Mouse (Mus musculus) hindbrain, embryonic 16.5 days (tissue): ENCODE results near the gene Defb45. TPM values are rescaled to one million over a fixed set of nuclear protein-coding genes. Genes with fewer than 3 reads are reported as not detected.

Experiments
- ATAC-seq: fragments of 200-750 bp; cut with Nextera tagmentation; 2 replicates; pipeline ENCODE4 v1.8.0; 2017; ENCODE audit warnings: moderate TSS enrichment, moderate library complexity
- H3K27ac ChIP-seq: fragments of 300-500 bp; sonication (generic); 2 replicates; pipeline ENCODE4 v1.5.1; 2014; ENCODE audit warnings: low read depth, mild to moderate bottlenecking, control low read depth, low read length, moderate library complexity
- H3K27me3 ChIP-seq: fragments of 300-500 bp; sonication (generic); replicated peaks from 2 replicates; pipeline ENCODE4 v1.6.1; 2014; ENCODE audit warnings: low read length; ENCODE audit not compliant: control insufficient read depth, insufficient read depth
- H3K36me3 ChIP-seq: fragments of 300-500 bp; sonication (generic); 2 replicates; pipeline ENCODE4 v1.6.1; 2014; ENCODE audit warnings: mild to moderate bottlenecking, low read length, moderate library complexity, mixed read lengths; ENCODE audit not compliant: control insufficient read depth, insufficient read depth
- H3K4me1 ChIP-seq: fragments of 300-500 bp; sonication (generic); 2 replicates; pipeline ENCODE4 v1.6.1; 2014; ENCODE audit warnings: low read depth, low read length; ENCODE audit not compliant: control insufficient read depth, insufficient read depth
- H3K4me2 ChIP-seq: fragments of 300-500 bp; sonication (generic); 2 replicates; pipeline ENCODE4 v1.6.1; 2014; ENCODE audit warnings: mild to moderate bottlenecking, low read length, control low read depth, moderate library complexity
- H3K4me3 ChIP-seq: fragments of 300-500 bp; sonication (generic); 2 replicates; pipeline ENCODE4 v1.5.1; 2014; ENCODE audit warnings: mild to moderate bottlenecking, low read length, control low read depth, moderate library complexity
- H3K9ac ChIP-seq: fragments of 300-500 bp; sonication (generic); 2 replicates; pipeline ENCODE4 v1.6.1; 2014; ENCODE audit warnings: low read depth, mild to moderate bottlenecking, control low read depth, low read length, moderate library complexity
- H3K9me3 ChIP-seq: fragments of 300-500 bp; sonication (generic); 2 replicates; pipeline ENCODE4 v1.6.1; 2014; ENCODE audit warnings: mild to moderate bottlenecking, low read length, moderate library complexity; ENCODE audit not compliant: control insufficient read depth
- WGBS: fragments of 180-500 bp; shearing (Covaris S2); extraction: QIAGEN DNeasy Blood & Tissue Kit; methylation state at CpG from one replicate; pipeline ENCODE4 v1.1.7; 2014; 5-methylcytosine and 5-hydroxymethylcytosine counted together
- polyA plus RNA-seq: library from polyadenylated mRNA; unstranded; fragments of >200 nt; fragmentation: Nextera tagmentation; extraction: Ambion mirVana; gene quantifications from 2 replicates; pipeline ENCODE4 v1.2.1, GENCODE M21; 2015

Defb45 gene
- polyA plus RNA-seq, 1 experiment from 2014 or later: not detected

DNA sequence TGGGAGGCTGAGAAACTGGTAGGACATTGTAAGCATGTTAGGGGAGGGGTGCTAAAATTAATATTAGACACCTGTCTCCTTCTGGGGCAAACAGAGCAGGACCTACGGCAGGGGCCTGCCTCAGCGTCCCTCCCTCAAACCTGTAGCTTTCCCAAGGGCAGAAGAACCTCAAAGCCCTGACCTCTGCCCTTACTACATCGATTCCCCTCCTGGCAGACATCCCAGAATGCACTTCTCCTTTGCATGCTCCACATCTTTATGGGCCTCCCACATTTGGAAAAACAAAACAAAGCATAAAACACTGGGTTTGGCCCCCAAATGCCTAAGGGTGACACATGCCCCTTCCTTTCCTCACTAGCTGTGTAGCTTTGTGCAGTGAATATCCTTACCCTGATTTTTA is 30.0 kb upstream of the Defb45 start:
- WGBS: 57% methylated on average over 3 of the region's 3 CpGs
- no peaks in the 10 kb centered on the region for H3K9me3 ChIP-seq
- no peak overlapping the region for H3K4me2 ChIP-seq
- H3K4me3 ChIP-seq: no peak overlapping the region
- ATAC-seq: no peak
- no peak overlapping the region for H3K9ac ChIP-seq
- H3K4me1 ChIP-seq: peaks cover 12% of the 10 kb centered on the region
- H3K36me3 ChIP-seq: no peaks in the 10 kb centered on the region
- no peak overlapping the region for H3K27ac ChIP-seq
- peaks cover 19% of the 10 kb centered on the region for H3K27me3 ChIP-seq

DNA sequence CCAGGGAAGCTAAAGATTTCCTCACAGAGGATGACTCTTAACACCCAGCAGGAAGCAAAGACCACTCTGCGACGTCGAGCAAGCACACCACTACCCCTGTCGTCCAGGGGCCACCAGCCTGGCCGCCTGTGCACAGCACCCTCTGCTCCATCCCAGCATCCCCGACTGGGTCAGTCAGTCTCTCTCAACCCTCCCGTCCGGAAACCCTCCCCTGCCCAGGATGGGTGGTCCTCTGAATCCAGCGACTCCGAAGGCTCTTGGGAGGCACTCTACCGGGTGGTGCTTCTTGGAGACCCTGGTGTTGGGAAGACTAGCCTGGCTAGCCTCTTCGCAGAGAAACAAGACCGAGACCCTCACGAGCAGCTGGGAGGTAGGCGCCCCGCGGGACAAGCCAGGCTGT is 28.9 kb upstream of the Defb45 start:
- H3K9ac ChIP-seq: no peak overlapping the region
- ATAC-seq: no peak
- peaks cover 19% of the 10 kb centered on the region for H3K27me3 ChIP-seq
- no peaks in the 10 kb centered on the region for H3K36me3 ChIP-seq
- no peak overlapping the region for H3K4me2 ChIP-seq
- H3K4me3 ChIP-seq: no peak overlapping the region
- H3K4me1 ChIP-seq: peaks cover 12% of the 10 kb centered on the region
- no peak overlapping the region for H3K27ac ChIP-seq
- H3K9me3 ChIP-seq: no peaks in the 10 kb centered on the region
- 44% methylated on average over 17 of the region's 17 CpGs for WGBS

DNA sequence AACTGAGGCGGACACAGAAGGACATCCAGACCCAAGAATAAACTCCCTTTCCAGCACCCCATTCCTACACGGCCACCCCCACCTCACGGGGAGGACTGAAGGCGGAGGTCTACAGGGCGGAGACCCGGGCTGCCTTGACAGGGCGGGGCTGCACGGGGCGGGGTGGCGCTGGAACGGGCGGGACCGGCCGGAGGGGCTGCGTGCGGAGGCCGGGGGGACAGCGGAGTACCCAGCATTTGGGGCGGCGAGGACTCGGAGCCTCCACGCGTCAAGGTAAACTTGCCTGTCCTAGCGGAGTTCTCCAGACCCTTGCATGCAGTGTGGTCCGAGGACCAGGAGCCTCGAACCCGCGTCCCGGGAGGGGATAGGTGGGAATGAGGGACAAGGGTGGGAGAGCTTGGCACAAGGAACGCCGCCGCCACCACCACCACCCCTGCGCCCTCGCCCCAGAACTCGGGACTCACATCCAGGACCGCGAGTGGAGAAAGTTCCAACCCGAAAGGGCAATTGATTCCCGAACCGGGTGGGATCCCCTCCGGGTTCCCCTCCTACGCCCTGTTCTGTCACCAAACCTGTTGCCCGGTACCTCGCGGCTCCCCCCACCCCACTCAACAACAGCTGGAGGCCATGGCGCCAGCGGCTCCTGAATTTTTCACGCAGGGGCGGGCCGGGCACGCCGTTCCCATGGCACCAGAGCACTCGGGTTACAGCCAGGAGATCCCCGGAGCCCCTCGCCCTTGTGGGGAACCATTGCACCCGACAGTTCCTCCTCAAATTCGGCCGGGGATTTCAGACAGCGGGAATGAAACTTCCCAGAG is 27.8 kb upstream of the Defb45 start, which contains the start of gene Rem1:
Rem1 (plus strand) TSS at position 178 of the 818 bp plus-strand sequence.
- Histone ChIP-seq H3K27ac (no peak within 1 kb of the TSS), H3K4me3 (peak within 1 kb of the TSS; percentile 39), H3K36me3 (no peaks in the 10 kb centered on the region), H3K4me1 (peaks cover 12% of the 10 kb centered on the region), H3K27me3 (peaks cover 19% of the 10 kb centered on the region), H3K4me2 (peak within 1 kb of the TSS; percentile 63), H3K9me3 (no peaks in the 10 kb centered on the region), H3K9ac (peak within 1 kb of the TSS; percentile 43)
- WGBS: 2% methylated on average over 55 of the region's 59 CpGs
- 0 out of 2 replicates have a peak, but pooled peaks have one; percentile 17 for ATAC-seq

DNA sequence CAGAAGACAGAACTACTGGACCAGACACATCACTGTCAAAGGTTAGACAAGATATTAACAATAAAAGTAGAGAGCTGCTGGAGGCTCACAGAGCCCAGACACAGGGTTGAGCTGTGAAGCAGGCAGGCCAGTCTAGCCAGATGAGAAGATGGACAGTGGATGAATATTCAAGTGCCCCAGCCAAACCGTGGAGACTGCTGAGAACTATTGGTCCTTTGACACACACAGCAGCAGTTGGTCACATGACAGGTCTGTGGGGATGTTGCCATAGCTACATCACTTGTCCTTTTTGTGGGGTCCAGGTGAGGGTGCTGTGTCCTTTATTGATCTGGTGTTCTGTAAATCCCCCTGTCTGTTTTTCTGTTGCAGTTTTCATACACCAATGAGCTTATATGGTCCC is 26.1 kb upstream of the Defb45 start:
- H3K27me3 ChIP-seq: peaks cover 19% of the 10 kb centered on the region
- H3K9me3 ChIP-seq: no peaks in the 10 kb centered on the region
- no peak overlapping the region for H3K27ac ChIP-seq
- H3K4me3 ChIP-seq: no peak overlapping the region
- no peak overlapping the region for H3K9ac ChIP-seq
- H3K4me1 ChIP-seq: peaks cover 12% of the 10 kb centered on the region
- no peaks in the 10 kb centered on the region for H3K36me3 ChIP-seq
- peak; percentile 58; the same call in 1 of the 2 replicates for ATAC-seq
- WGBS: 0% methylated on average over 1 of the region's 1 CpGs
- H3K4me2 ChIP-seq: no peak overlapping the region

- H3K4me2 ChIP-seq: no peak overlapping the region
- H3K4me1 ChIP-seq: peaks cover 12% of the 10 kb centered on the region
- H3K27ac ChIP-seq: no peak overlapping the region
- WGBS: 91% methylated on average over 2 of the region's 2 CpGs
- no peak for ATAC-seq
- no peaks in the 10 kb centered on the region for H3K9me3 ChIP-seq
- H3K36me3 ChIP-seq: no peaks in the 10 kb centered on the region
- H3K4me3 ChIP-seq: no peak overlapping the region
- no peak overlapping the region for H3K9ac ChIP-seq
- peaks cover 18% of the 10 kb centered on the region for H3K27me3 ChIP-seq
These were observed 25.4 kb upstream of the Defb45 start for GRCm38 (mm10) chr2:152624566-152624965.

DNA sequence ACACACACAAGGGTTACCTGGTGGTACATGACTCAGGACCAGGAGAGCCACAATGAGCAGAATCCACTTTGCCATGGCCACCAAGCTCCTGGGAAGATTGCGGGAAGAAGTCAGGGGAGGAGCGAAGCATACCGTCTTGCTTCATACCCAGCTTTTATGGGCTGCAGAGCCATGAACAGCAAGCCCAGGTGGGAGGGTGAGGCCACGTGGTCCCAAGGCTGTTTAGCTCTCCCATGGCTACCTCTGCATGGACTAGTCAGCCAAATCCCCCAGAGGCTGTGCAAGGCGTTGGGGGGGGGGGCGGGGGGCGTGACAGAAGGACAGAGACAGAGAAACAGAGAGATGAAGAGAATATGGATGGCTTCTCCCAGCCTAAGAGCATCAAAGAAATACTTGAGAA is 23.8 kb upstream of the Defb45 start, which contains the start of gene Defb25:
Defb25 (minus strand) TSS at position 101 of the 400 bp plus-strand sequence.
- no peaks in the 10 kb centered on the region for H3K9me3 ChIP-seq
- H3K4me1 ChIP-seq: peaks cover 12% of the 10 kb centered on the region
- H3K9ac ChIP-seq: no peak within 1 kb of the TSS
- WGBS: 82% methylated on average over 7 of the region's 7 CpGs
- no peak within 1 kb of the TSS for H3K27ac ChIP-seq
- no peak within 1 kb of the TSS for H3K4me2 ChIP-seq
- H3K36me3 ChIP-seq: no peaks in the 10 kb centered on the region
- no peak for ATAC-seq
- H3K27me3 ChIP-seq: peaks cover 8% of the 10 kb centered on the region
- H3K4me3 ChIP-seq: no peak within 1 kb of the TSS

DNA sequence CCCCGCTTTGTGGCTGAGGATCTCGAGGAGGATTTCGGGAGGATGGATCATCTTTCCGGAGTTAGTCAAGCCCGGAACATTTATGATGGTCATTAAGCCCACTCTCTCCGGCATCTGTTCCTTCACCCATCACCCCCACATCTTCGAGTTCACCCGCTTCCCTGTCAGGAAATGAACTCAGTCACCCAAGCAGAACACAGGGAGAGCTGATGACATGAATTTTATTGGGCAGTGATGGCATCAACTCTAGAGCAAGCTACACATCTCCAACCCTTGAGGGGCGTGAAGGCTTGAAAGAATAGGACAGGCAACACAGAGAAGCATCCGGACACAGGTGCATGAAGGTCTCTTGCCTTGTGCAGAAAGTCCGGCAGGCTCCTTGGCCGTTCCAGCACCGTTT is 23.0 kb upstream of the Defb45 start:
- H3K9me3 ChIP-seq: no peaks in the 10 kb centered on the region
- no peak for ATAC-seq
- no peak overlapping the region for H3K27ac ChIP-seq
- peaks cover 8% of the 10 kb centered on the region for H3K4me1 ChIP-seq
- no peaks in the 10 kb centered on the region for H3K36me3 ChIP-seq
- no peak overlapping the region for H3K4me2 ChIP-seq
- 0 out of 2 replicates have a peak, but pooled peaks cover 2% of the 10 kb centered on the region for H3K27me3 ChIP-seq
- no peak overlapping the region for H3K9ac ChIP-seq
- WGBS: 90% methylated on average over 13 of the region's 13 CpGs
- no peak overlapping the region for H3K4me3 ChIP-seq

DNA sequence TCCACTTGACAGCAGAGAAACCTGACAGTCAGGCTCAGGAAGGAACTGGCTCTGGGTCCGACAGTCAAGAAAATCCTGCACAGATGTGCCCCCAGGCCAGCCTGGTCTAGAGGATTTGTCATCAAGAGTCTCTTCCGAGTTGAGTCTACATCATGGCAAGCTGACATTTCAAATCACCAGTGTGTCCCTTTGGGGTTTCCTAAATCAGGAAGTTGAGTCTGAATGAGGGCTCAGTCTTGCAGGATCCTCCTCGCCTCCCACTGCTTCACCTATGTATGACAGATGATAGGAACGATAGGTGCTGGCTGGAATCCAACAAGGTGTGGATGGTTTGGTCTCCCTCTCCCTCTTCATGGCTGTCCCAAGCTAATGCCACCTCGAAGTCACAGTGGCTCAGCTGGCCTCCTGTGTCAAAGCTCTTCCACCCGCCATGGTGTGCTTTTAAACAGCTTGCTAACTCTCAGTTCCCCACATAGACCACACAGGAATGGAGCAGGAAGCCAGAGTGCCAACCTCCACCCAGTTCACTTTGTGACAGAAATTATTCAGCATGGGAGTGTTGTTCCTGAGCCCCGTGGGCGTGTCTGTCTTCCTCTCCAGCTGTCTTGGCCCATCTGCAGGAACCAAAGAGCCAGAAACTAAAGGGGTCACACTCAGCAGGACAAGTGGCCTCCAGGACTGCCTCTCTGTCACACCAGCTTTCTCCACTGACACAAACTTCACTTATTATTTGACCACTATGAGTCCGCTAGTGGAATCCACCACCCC is 21.4 kb upstream of the Defb45 start:
- 73% methylated on average over 9 of the region's 9 CpGs for WGBS
- Histone ChIP-seq H3K4me2 (no peak overlapping the region), H3K36me3 (no peaks in the 10 kb centered on the region), H3K9ac (no peak overlapping the region), H3K9me3 (no peaks in the 10 kb centered on the region), H3K27ac (no peak overlapping the region), H3K4me1 (no peaks in the 10 kb centered on the region), H3K27me3 (0 out of 2 replicates have a peak, but pooled peaks cover 2% of the 10 kb centered on the region), H3K4me3 (no peak overlapping the region)
- no peak for ATAC-seq

- Histone ChIP-seq H3K27ac (no peak overlapping the region), H3K4me1 (no peaks in the 10 kb centered on the region), H3K4me2 (no peak overlapping the region), H3K36me3 (no peaks in the 10 kb centered on the region), H3K9ac (no peak overlapping the region), H3K27me3 (no peaks in the 10 kb centered on the region), H3K9me3 (no peaks in the 10 kb centered on the region), H3K4me3 (no peak overlapping the region)
- 61% methylated on average over 5 of the region's 5 CpGs for WGBS
- ATAC-seq: no peak
These were observed 18.2 kb upstream of the Defb45 start for GRCm38 (mm10) chr2:152617374-152617773.
